Mouse (Mus musculus): ENCODE measurements around the gene Fam50b.

- TF ChIP-seq CTCF (IDR thresholded peaks at IDR 0.05 in 2 of 3, conservative IDR thresholded peaks at IDR 0.05 in 1 of 3; ENCODE audit: control insufficient read depth in 1 of 3, insufficient read depth in 1 of 3, low read depth in 2 of 3, low read length in 3 of 3, poor library complexity in 1 of 3, severe bottlenecking in 1 of 3) (no peak), EP300 (IDR thresholded peaks at IDR 0.05; ENCODE audit: low read depth in 1 of 2, low read length in 2 of 2) (no peak), E2F4 (IDR thresholded peaks at IDR 0.05; ENCODE audit: borderline replicate concordance, low read depth, low read length) (no peak), ZNF384 (IDR thresholded peaks at IDR 0.05; ENCODE audit: low read depth, low read length) (no peak), MAFK (IDR thresholded peaks at IDR 0.05; ENCODE audit: borderline replicate concordance, low read depth, low read length) (no peak), POLR2A (IDR thresholded peaks at IDR 0.05; ENCODE audit: control insufficient read depth in 1 of 2, insufficient read depth in 1 of 2, low read depth in 1 of 2, low read length in 2 of 2, poor library complexity in 1 of 2) (no peak)
Measured at GRCm38 (mm10) chr13:34739071-34739470, 4.4 kb downstream of the Fam50b start.

Data from MEL (cell line).